Mouse (Mus musculus): ENCODE results near the gene Gtf3c6. TPM values are rescaled to one million over a fixed set of nuclear protein-coding genes. Genes with fewer than 3 reads are reported as not detected.

The Gtf3c6 gene
- total RNA-seq, 2 experiments from 2014 or later: 19.2 to 20.1 TPM

Other genes with a start within 250 kb of the Gtf3c6 start
- gene Mfsd4b1, start 232.8 kb downstream of the Gtf3c6 start, total RNA-seq (2021): 1 to 10 TPM; 2.4 to 2.5 TPM
- 10 to 100 TPM; 35.3 to 40.5 TPM for gene Slc16a10, start 115.8 kb downstream of the Gtf3c6 start, total RNA-seq (2021)
- 10 to 100 TPM; 14.1 to 16.4 TPM for gene Rpf2, start 11.1 kb downstream of the Gtf3c6 start, total RNA-seq (2021)
- gene Amd1, start 44.1 kb upstream of the Gtf3c6 start, total RNA-seq (2021): 100 to 1,000 TPM in 1 of 2 experiments, 10 to 100 TPM in 1; 83.0 to 476 TPM
- gene Cdk19, start 81.5 kb upstream of the Gtf3c6 start, total RNA-seq (2021): 10 to 100 TPM in 1 of 2 experiments, 1 to 10 TPM in 1; 6.9 to 16.6 TPM